Mouse (Mus musculus) C2C12 (cell line): ENCODE results near the gene Synj2. TPM values are rescaled to one million over a fixed set of nuclear protein-coding genes. Genes with fewer than 3 reads are reported as not detected.
A peak's percentile ranks its signal among the peaks of the same experiment; 100 is the strongest.

Experiments
- H3K27me3 ChIP-seq: one replicate; pipeline ENCODE4 v1.6.1; 2011; ENCODE audit not compliant: control insufficient read depth, insufficient read depth, insufficient read length
- H3K36me3 ChIP-seq: one replicate; pipeline ENCODE4 v1.6.1; 2011; ENCODE audit not compliant: control insufficient read depth, insufficient read depth
- H3K4me3 ChIP-seq: one replicate; pipeline ENCODE4 v1.5.1; 2011; ENCODE audit warnings: mild to moderate bottlenecking, control low read depth; ENCODE audit not compliant: poor library complexity, insufficient read depth, severe bottlenecking
- H3K79me2 ChIP-seq: one replicate; pipeline ENCODE4 v1.6.1; 2011; ENCODE audit not compliant: control insufficient read depth, insufficient read depth
- H3K79me3 ChIP-seq: one replicate; pipeline ENCODE4 v1.6.1; 2011; ENCODE audit warnings: low read depth, control low read depth
- H3ac ChIP-seq: one replicate; pipeline ENCODE3; 2011; ENCODE audit warnings: low read depth; ENCODE audit not compliant: control insufficient read depth, insufficient read length
- CEBPB ChIP-seq: IDR thresholded peaks from one replicate; pipeline ENCODE4 v1.6.1; 2011; ENCODE audit warnings: low read depth, mild to moderate bottlenecking, control low read depth, moderate library complexity
- CTCF ChIP-seq: IDR thresholded peaks from one replicate; pipeline ENCODE4 v1.5.1; 2011; ENCODE audit not compliant: control insufficient read depth, insufficient read depth, insufficient read length
- FOSL1 ChIP-seq: IDR thresholded peaks from one replicate; pipeline ENCODE4 v1.8.0; 2011; ENCODE audit warnings: mild to moderate bottlenecking, low read length; ENCODE audit not compliant: poor library complexity, insufficient read depth, severe bottlenecking
- MAX ChIP-seq: IDR thresholded peaks from one replicate; pipeline ENCODE4 v1.6.1; 2011; ENCODE audit warnings: mild to moderate bottlenecking, control low read depth
- MYOD1 ChIP-seq: IDR thresholded peaks from one replicate; pipeline ENCODE4 v1.6.1; 2011; ENCODE audit warnings: low read depth; ENCODE audit not compliant: control insufficient read depth, insufficient read length
- MYOG ChIP-seq: IDR thresholded peaks from one replicate; pipeline ENCODE4 v1.6.1; 2011; ENCODE audit not compliant: control insufficient read depth, insufficient read length; ENCODE audit errors: extremely low read depth
- USF1 ChIP-seq: IDR thresholded peaks from one replicate; pipeline ENCODE4 v1.6.1; 2011; ENCODE audit warnings: low read depth, mild to moderate bottlenecking, control low read depth, moderate library complexity
- long read RNA-seq, 2 experiments: library from polyadenylated mRNA; unstranded; transcript quantifications; one replicate each; pipeline ENCODE4 v2.0.0; 2019 to 2020
- polyA plus RNA-seq: library from polyadenylated mRNA; unstranded; fragments of >200 nt; fragmentation: generic; extraction: Trizol; gene quantifications from one replicate; pipeline ENCODE4 v1.2.1, GENCODE M21; 2012; ENCODE audit warnings: missing spikeins

Synj2 gene
- polyA plus RNA-seq: 30.9 TPM
- long read RNA-seq, experiment 1, partial matches to known transcripts: 13 of 17 reads
- long read RNA-seq, experiment 1, other reads (novel, unspliced or antisense): 4 of 17 reads
- long read RNA-seq, experiment 2, full-length matches to known transcripts: 36 of 159 reads
- long read RNA-seq, experiment 2, partial matches to known transcripts: 52 of 159 reads
- long read RNA-seq, experiment 2, other reads (novel, unspliced or antisense): 71 of 159 reads

DNA sequence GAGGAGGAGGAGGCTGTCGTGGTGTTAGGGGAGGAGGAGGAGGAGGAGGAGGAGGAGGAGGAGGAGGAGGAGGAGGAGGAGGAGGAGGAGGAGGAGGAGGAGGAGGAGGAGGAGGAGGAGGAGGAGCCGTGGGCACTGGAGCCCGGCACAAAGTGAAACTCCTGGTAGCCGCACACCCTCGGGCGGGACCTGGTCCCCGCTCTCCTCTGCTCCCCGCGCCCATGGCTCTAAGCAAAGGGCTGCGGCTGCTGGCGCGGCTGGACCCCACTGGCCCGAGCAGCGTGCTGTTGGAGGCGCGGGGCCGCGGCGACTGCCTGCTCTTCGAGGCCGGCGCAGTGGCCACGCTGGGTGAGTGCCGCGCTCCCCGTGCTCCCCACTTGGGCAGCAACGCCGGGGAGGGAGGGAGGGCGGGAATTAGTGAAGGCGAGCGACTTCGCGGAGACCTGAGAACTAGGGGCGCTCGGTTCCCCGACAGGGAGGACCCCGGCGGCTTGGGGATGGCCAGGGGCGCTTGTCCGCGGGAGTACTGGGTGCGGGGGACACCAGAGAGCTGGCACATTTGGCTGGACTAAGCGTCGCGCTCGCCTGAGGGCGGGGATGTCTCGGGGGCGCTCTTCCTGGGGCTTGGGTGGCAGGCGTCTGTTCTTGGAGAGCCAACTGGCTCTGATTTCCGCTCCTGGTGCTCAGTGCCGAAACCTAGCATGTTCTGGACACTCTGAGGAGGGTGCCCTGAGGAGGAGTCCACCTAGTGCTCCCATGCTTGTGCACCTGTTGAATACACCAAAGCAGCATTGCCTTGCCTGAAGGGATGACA lies at the start of gene Synj2:
Gene Synj2, plus strand, starts transcription at position 51 of the 814 bp plus-strand sequence.
- no peak for TF ChIP-seq CEBPB
- TF ChIP-seq USF1: no peak
- TF ChIP-seq MYOD1: no peak
- no peak for TF ChIP-seq MYOG
- TF ChIP-seq CTCF: no peak
- no peak for TF ChIP-seq FOSL1
- no peak for TF ChIP-seq MAX
- peaks cover 43% of the 10 kb centered on the region for H3K79me3 ChIP-seq
- H3K27me3 ChIP-seq: no peaks in the 10 kb centered on the region
- peaks cover 52% of the 10 kb centered on the region for H3K79me2 ChIP-seq
- H3ac ChIP-seq: peak within 1 kb of the TSS; percentile 90
- peak within 1 kb of the TSS; percentile 59 for H3K4me3 ChIP-seq
- H3K36me3 ChIP-seq: no peaks in the 10 kb centered on the region

DNA sequence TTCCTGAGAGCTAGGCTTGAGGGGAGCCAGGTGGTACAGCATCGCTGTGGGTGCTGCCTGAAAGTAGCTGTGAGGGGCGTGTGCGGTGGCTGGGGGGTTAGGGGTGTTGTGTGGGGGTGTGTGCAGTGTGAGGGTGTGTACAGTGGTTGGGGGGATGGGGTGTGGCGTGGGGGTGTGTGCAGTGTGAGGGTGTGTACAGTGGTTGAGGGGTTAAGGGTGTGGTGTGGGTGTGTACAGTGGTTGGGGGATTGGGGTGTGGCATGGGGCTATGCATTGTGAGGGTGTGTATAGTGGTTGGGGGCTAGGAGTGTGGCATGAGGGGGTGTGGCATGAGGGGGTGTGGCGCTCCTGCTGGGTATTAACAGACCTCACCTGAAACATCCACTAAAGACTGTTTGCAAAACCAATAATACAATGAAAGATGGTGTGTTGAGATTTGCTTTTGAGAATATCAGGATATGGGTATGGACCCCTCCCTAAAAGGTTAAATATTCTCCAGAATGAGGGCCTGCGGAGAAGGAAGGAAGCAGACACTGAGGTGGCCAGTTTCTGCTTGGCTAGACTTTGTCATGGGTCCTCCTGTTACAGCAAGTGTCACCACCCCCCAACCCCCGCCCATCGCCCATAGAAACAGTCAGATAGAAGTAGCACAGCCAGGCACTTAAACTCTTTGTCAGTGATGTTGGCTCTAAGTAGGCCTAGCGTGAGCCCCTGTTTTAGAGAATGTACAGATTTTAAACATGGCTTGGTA lies 49.0 kb upstream of the Synj2 start:
- Histone ChIP-seq H3K79me2 (peaks cover 2% of the 10 kb centered on the region), H3K4me3 (no peak overlapping the region), H3ac (no peak overlapping the region), H3K79me3 (no peaks in the 10 kb centered on the region), H3K27me3 (no peaks in the 10 kb centered on the region), H3K36me3 (peaks cover 36% of the 10 kb centered on the region)
- no peak for TF ChIP-seq MYOD1
- no peak for TF ChIP-seq FOSL1
- no peak for TF ChIP-seq CEBPB
- no peak for TF ChIP-seq USF1
- TF ChIP-seq MAX: no peak
- no peak for TF ChIP-seq CTCF
- no peak for TF ChIP-seq MYOG

- TF ChIP-seq MYOD1 (no peak), CTCF (no peak), MYOG (no peak), FOSL1 (no peak), MAX (no peak), CEBPB (no peak), USF1 (no peak)
- Histone ChIP-seq H3K4me3 (no peak overlapping the region), H3ac (no peak overlapping the region), H3K79me2 (no peaks in the 10 kb centered on the region), H3K27me3 (no peaks in the 10 kb centered on the region), H3K79me3 (no peaks in the 10 kb centered on the region), H3K36me3 (peaks cover 30% of the 10 kb centered on the region)
Observed at GRCm38 (mm10) chr17:5893092-5893491, 48.0 kb upstream of the Synj2 start.

DNA sequence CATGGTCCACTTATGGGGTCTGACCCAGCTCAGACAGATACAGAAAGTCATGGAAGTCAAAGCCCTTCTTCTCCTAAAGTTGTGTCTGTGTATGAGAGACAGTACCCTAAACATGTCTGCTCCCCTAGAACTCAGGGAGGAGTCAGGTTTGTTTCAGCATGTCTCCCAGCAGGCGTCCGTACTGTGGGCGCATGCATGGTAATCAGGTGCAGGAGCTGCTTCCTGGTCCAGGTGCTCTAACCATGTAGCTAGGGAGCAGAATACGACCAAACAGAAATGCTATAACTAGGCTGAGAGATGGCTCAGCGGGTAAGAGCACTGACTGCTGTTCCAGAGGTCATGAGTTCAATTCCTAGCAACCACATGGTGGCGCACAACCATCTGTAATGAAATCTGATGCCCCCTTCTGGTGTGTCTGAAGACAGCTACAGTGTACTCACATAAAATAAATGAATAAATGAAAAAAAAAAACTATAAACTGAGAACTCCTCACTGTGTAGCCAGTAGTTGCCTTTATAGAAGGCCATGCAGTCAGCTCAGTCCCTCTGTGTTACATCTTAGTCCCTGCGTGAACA lies 47.4 kb upstream of the Synj2 start:
- no peaks in the 10 kb centered on the region for H3K27me3 ChIP-seq
- no peak overlapping the region for H3ac ChIP-seq
- no peaks in the 10 kb centered on the region for H3K79me2 ChIP-seq
- H3K36me3 ChIP-seq: peaks cover 30% of the 10 kb centered on the region
- H3K79me3 ChIP-seq: no peaks in the 10 kb centered on the region
- H3K4me3 ChIP-seq: no peak overlapping the region
- TF ChIP-seq USF1 (no peak), MYOG (no peak), FOSL1 (no peak), CEBPB (no peak), MYOD1 (no peak), MAX (no peak), CTCF (no peak)

- Histone ChIP-seq H3K36me3 (peaks cover 43% of the 10 kb centered on the region), H3K79me2 (no peaks in the 10 kb centered on the region)
- TF ChIP-seq USF1: no peak
- TF ChIP-seq CTCF: no peak
- no peak for TF ChIP-seq FOSL1
- TF ChIP-seq MYOD1: no peak
- no peak for TF ChIP-seq MYOG
- TF ChIP-seq CEBPB: no peak
- no peak for TF ChIP-seq MAX
Observed at GRCm38 (mm10) chr17:5896066-5896465, 45.0 kb upstream of the Synj2 start.

More at GRCm38 (mm10) chr17:5896066-5896465, 45.0 kb upstream of the Synj2 start:
- no peak overlapping the region for H3K4me3 ChIP-seq
- H3K79me3 ChIP-seq: no peaks in the 10 kb centered on the region
- no peak overlapping the region for H3ac ChIP-seq
- H3K27me3 ChIP-seq: no peaks in the 10 kb centered on the region
